Mouse (Mus musculus) G1E (cell line): ENCODE data around the gene Dusp10.

Experiments used
- CTCF ChIP-seq: IDR thresholded peaks from 2 replicates; pipeline ENCODE4 v1.5.1; 2012; ENCODE audit warnings: low read depth, low read length, inconsistent platforms, mixed read lengths
- POLR2AphosphoS5 ChIP-seq: IDR thresholded peaks from 2 replicates; pipeline ENCODE4 v1.6.1; 2012; ENCODE audit warnings: low read depth, low read length, inconsistent platforms; ENCODE audit not compliant: insufficient replicate concordance
- TAL1 ChIP-seq: conservative IDR thresholded peaks from 2 replicates; pipeline ENCODE4 v1.6.1; 2012; ENCODE audit warnings: low read depth, low read length, inconsistent platforms, mixed read lengths

DNA sequence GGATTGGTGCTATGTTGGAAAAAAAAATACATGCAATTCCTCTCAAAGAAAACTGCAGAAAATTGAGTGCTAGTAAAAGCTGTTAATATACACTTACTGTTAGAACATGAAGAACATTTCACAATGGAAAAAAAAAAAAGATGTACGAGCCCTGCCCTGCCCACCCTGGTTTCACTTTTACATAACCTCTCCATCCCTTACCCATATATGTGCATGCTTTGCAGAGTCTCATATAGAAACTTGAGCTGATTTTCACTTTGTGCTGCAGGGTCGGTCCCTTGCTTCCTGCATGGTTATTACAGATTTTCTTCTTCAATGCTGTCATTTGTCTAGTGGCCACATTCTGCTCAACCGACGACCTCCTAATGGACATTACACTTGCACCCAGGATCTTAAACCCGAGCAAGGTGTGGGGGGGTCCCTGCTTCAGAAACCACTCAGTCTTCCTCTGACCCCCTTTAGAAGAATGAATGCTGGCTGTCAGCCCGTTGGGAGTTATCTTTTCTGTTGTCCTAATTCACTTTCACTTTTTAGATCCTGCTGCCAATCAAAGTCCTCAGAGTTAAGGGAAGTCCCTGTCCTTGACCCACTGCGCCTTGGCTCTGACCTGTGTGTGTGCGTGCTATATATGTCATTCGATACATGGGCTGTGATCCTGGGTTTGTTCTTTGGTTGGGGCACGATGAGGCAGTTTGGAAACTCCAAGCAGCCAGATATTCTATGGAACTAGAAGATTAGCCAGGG, 35.7 kb downstream of the Dusp10 start:
- no peak for TF ChIP-seq CTCF
- no peak for TF ChIP-seq POLR2AphosphoS5
- TF ChIP-seq TAL1: no peak
